Mouse (Mus musculus) mammary gland, adult 2 months (tissue): ENCODE measurements around the gene Snrpc. TPM values are rescaled to one million over a fixed set of nuclear protein-coding genes. Genes with fewer than 3 reads are reported as not detected.

Source experiments
- polyA plus RNA-seq: library from polyadenylated mRNA; depleted of rRNA; stranded (reverse); fragments of >200 nt; gene quantifications from 2 replicates; pipeline ENCODE4 v1.2.3, GENCODE M21; 2012; ENCODE audit warnings: low replicate concordance; rRNA removed

The Snrpc gene
- 63.8 and 148 TPM in 2 replicates for polyA plus RNA-seq

DNA sequence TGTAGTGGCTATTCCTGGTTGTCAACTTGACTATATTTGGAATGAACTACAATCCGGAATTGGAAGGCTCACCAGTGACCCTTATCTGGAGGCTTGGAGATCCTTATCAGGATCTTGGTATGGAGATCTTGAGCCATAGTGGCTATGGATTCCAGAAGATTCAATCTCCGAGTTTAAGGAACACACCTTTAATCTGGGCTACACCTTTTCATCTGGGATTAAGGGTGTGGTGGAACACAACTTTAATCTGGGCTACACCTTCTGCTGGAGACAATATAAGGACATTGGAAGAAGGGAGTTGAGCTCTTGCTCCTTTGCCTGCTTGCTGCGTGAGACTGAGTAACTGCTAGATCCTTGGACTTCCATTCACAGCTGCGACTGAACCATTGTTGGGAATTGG is at the start of gene Snrpc:
Gene Snrpc, plus strand, starts transcription at position 301 of the 400 bp plus-strand sequence.

DNA sequence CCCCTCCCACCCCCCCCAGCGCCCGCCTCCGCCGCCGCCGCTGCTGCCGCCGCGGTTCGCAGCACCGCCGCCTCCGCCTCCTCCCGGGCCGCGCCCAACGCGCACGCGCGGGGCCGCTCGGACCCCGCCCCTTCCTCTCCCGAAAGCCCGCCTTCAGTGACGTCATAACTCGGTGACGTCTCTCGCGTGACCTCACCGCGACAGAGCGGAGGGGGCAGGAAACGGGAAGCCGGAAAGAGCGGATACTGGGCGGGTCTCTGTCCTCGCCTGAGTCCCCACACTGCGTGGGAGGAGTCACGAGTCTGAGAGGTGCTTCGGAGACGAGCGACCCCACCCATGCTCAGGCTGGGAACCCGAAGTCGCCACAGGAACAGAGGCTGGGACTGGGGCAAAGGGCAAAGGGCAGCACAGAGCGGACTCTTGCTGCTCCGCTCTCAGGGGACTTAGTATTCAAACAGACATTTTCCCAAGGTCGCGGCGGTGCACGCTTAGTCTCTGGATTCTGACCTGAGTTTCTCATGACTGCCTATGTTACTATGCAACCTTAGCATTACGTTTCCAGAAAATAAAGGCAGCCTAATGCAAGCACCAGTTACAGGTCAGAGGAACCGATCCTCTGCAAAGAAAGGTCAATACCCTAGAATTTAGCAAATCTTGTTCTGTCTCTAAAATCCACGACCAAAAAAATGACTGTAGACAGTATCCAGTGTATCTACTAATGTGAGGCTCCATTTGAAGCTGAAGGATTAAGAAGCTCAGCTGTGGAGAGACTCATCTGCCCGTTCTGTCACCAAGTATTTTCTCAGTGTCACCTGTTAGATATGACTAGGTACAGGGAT is 17.2 kb upstream of the Snrpc start, which contains the start of gene D17Wsu92e:
Gene D17Wsu92e, minus strand, starts transcription at position 81 of the 839 bp plus-strand sequence.

DNA sequence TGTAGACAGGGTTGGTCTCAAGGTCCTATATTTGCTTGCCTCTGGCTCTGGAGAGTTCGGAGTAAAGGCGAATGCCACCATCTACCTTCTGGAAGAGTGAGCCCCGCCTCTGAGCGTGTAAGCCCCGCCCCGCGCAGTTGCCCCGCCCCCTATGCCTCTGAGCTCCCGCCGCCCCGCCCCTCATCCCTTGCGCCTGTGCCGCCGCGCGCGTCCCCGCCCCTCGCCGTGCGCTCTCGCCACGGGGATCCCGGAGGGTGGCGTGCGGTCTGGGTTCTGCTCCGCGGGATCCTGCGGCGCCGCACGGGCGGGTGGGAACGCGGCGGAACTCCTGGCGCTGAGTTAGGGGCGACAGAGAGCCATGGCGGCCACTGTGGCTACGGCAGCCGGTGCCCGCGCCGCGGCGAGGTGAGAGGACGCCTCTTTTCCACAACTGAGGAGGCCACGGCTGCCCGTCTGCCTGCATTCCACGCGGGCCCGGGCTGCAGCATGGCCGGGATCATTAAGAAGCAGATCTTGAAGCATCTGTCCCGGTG is 18.4 kb downstream of the Snrpc start, which contains the start of gene Uhrf1bp1:
Gene Uhrf1bp1, plus strand, starts transcription at position 177 of the 533 bp plus-strand sequence.

Other genes starting within 250 kb of the Snrpc start
- gene Nudt3, start 214.7 kb upstream of the Snrpc start, polyA plus RNA-seq, result 53.2 and 81.6 TPM in 2 replicates
- not detected in 2 replicates for gene RPS10-NUDT3, start 202.9 kb upstream of the Snrpc start, polyA plus RNA-seq
- 1,117 and 1,702 TPM in 2 replicates for gene Rps10, start 201.5 kb upstream of the Snrpc start, polyA plus RNA-seq
- gene Pacsin1, start 182.6 kb upstream of the Snrpc start, polyA plus RNA-seq, result 3.1 and 10.5 TPM in 2 replicates
- gene Spdef, start 109.2 kb upstream of the Snrpc start, polyA plus RNA-seq, result 7.8 and 11.7 TPM in 2 replicates
- 92.0 and 125 TPM in 2 replicates for gene D17Wsu92e, start 17.5 kb upstream of the Snrpc start, polyA plus RNA-seq
- gene Uhrf1bp1, start 18.3 kb downstream of the Snrpc start, polyA plus RNA-seq, result 11.7 and 14.0 TPM in 2 replicates
- gene Anks1, start 71.2 kb downstream of the Snrpc start, polyA plus RNA-seq, result 48.1 and 58.9 TPM in 2 replicates
- gene Taf11, start 71.7 kb downstream of the Snrpc start, polyA plus RNA-seq, result 7.8 and 9.1 TPM in 2 replicates
- 0.65 and 1.2 TPM in 2 replicates for gene Tcp11, start 242.5 kb downstream of the Snrpc start, polyA plus RNA-seq